Mouse (Mus musculus): ENCODE measurements around the gene 3100002H09Rik. TPM values are rescaled to one million over a fixed set of nuclear protein-coding genes. Genes with fewer than 3 reads are reported as not detected.

3100002H09Rik gene
- polyA plus RNA-seq, 1 experiment from 2014 or later: not detected

GRCm38 (mm10) chr4:124592241-124592640 lies 18.4 kb downstream of the 3100002H09Rik start:
- Histone ChIP-seq H3K4me1 (ENCODE audit: insufficient read depth, low read depth, low read length) (no peaks in the 10 kb centered on the region), H3K9ac (replicated peaks; ENCODE audit: low read depth) (no peak overlapping the region), H3K4me2 (replicated peaks; ENCODE audit: low read depth, low read length) (no peak overlapping the region), H3K27ac (ENCODE audit: low read length) (no peak overlapping the region), H3K27me3 (replicated peaks; ENCODE audit: insufficient read depth, low read length) (no peaks in the 10 kb centered on the region), H3K36me3 (ENCODE audit: insufficient read depth, low read length) (no peaks in the 10 kb centered on the region), H3K9me3 (ENCODE audit: low read length) (no peaks in the 10 kb centered on the region), H3K4me3 (ENCODE audit: low read depth, low read length) (no peak overlapping the region)
- ATAC-seq (no peak), DNase-seq (ENCODE audit: low spot score) (no peak)
- TF ChIP-seq CTCF (IDR thresholded peaks at IDR 0.05): no peak
- no peak for TF ChIP-seq EP300 (IDR thresholded peaks at IDR 0.05)
- WGBS: 83% methylated on average over 5 of the region's 5 CpGs

GRCm38 (mm10) chr4:124580695-124581094 lies 29.9 kb downstream of the 3100002H09Rik start:
- TF ChIP-seq EP300 (IDR thresholded peaks at IDR 0.05): no peak
- no peak for TF ChIP-seq CTCF (IDR thresholded peaks at IDR 0.05)
- Histone ChIP-seq H3K36me3 (ENCODE audit: insufficient read depth, low read length) (no peaks in the 10 kb centered on the region), H3K4me2 (replicated peaks; ENCODE audit: low read depth, low read length) (no peak overlapping the region), H3K27me3 (replicated peaks; ENCODE audit: insufficient read depth, low read length) (peaks cover 9% of the 10 kb centered on the region), H3K9ac (replicated peaks; ENCODE audit: low read depth) (no peak overlapping the region), H3K4me1 (ENCODE audit: insufficient read depth, low read depth, low read length) (no peaks in the 10 kb centered on the region), H3K27ac (ENCODE audit: low read length) (no peak overlapping the region), H3K9me3 (ENCODE audit: low read length) (no peaks in the 10 kb centered on the region), H3K4me3 (ENCODE audit: low read depth, low read length) (no peak overlapping the region)
- WGBS: 71% methylated on average over 7 of the region's 7 CpGs
- ATAC-seq (no peak), DNase-seq (ENCODE audit: low spot score) (no peak)

GRCm38 (mm10) chr4:124575955-124576445 lies 34.6 kb downstream of the 3100002H09Rik start:
- 9% methylated on average over 7 of the region's 7 CpGs for WGBS
- Histone ChIP-seq H3K4me3 (ENCODE audit: low read depth, low read length) (no peak overlapping the region), H3K27me3 (replicated peaks; ENCODE audit: insufficient read depth, low read length) (peaks cover 24% of the 10 kb centered on the region), H3K36me3 (ENCODE audit: insufficient read depth, low read length) (no peaks in the 10 kb centered on the region), H3K4me1 (ENCODE audit: insufficient read depth, low read depth, low read length) (no peaks in the 10 kb centered on the region), H3K9me3 (ENCODE audit: low read length) (no peaks in the 10 kb centered on the region), H3K9ac (replicated peaks; ENCODE audit: low read depth) (no peak overlapping the region), H3K27ac (ENCODE audit: low read length) (no peak overlapping the region), H3K4me2 (replicated peaks; ENCODE audit: low read depth, low read length) (peak overlapping the region; percentile 50; the same call in 1 of the 2 replicates)
- no peak for TF ChIP-seq CTCF (IDR thresholded peaks at IDR 0.05)
- TF ChIP-seq EP300 (IDR thresholded peaks at IDR 0.05): no peak
- DNase-seq (ENCODE audit: low spot score) (no peak), ATAC-seq (no peak)

DNA sequence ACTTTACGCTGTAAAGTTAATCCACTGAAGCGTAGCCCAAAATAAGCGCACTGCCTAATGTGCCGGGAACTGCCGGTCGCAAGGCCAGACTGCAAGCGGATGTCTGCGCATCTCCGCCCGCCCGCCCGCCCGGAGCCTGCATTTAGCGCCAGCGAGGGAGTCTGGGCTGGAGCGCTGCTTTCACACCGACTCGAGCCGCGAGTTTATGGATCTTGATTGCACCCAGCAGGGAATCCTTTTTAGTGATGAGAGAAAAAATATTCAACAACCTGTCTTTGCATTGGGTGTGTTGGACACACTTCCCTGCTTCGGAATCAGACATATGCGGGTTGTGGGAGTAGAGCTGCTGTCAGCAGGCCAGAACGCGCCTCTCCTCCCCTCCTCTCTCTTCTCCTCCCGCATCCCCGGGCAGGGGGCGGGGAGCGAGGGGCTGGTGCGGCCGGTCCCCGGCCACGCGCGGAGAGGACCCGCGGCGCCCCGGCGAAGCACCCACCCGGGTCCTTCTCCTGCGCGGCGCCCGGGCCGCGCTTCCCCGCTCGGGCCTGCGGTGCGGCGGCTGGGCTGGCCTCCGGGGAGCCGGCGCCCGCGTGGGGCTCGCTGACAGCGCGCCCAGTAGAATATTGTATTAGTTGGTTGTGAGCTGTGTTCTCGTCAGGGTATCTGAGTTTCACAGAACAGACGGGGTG lies 35.2 kb downstream of the 3100002H09Rik start:
- peak overlapping the region; percentile 50 for H3K4me2 ChIP-seq (replicated peaks; ENCODE audit: low read depth, low read length)
- no peaks in the 10 kb centered on the region for H3K9me3 ChIP-seq (ENCODE audit: low read length)
- no peak overlapping the region for H3K27ac ChIP-seq (ENCODE audit: low read length)
- DNase-seq (ENCODE audit: low spot score): no peak
- H3K4me3 ChIP-seq (ENCODE audit: low read depth, low read length): peak overlapping the region; percentile 20
- no peak for ATAC-seq
- TF ChIP-seq EP300 (IDR thresholded peaks at IDR 0.05) (no peak), CTCF (IDR thresholded peaks at IDR 0.05) (no peak)
- no peaks in the 10 kb centered on the region for H3K36me3 ChIP-seq (ENCODE audit: insufficient read depth, low read length)
- H3K27me3 ChIP-seq (replicated peaks; ENCODE audit: insufficient read depth, low read length): peaks cover 24% of the 10 kb centered on the region
- no peak overlapping the region for H3K9ac ChIP-seq (replicated peaks; ENCODE audit: low read depth)
- 3% methylated on average over 58 of the region's 61 CpGs for WGBS
- no peaks in the 10 kb centered on the region for H3K4me1 ChIP-seq (ENCODE audit: insufficient read depth, low read depth, low read length)

GRCm38 (mm10) chr4:124573586-124573985 lies 37.0 kb downstream of the 3100002H09Rik start:
- H3K4me3 ChIP-seq (ENCODE audit: low read depth, low read length): no peak overlapping the region
- ATAC-seq (no peak), DNase-seq (ENCODE audit: low spot score) (no peak)
- H3K9me3 ChIP-seq (ENCODE audit: low read length): no peaks in the 10 kb centered on the region
- H3K27ac ChIP-seq (ENCODE audit: low read length): no peak overlapping the region
- H3K9ac ChIP-seq (replicated peaks; ENCODE audit: low read depth): no peak overlapping the region
- peaks cover 24% of the 10 kb centered on the region for H3K27me3 ChIP-seq (replicated peaks; ENCODE audit: insufficient read depth, low read length)
- TF ChIP-seq EP300 (IDR thresholded peaks at IDR 0.05) (no peak), CTCF (IDR thresholded peaks at IDR 0.05) (no peak)
- H3K36me3 ChIP-seq (ENCODE audit: insufficient read depth, low read length): no peaks in the 10 kb centered on the region
- 37% methylated on average over 4 of the region's 4 CpGs for WGBS
- no peak overlapping the region for H3K4me2 ChIP-seq (replicated peaks; ENCODE audit: low read depth, low read length)
- H3K4me1 ChIP-seq (ENCODE audit: insufficient read depth, low read depth, low read length): no peaks in the 10 kb centered on the region

DNA sequence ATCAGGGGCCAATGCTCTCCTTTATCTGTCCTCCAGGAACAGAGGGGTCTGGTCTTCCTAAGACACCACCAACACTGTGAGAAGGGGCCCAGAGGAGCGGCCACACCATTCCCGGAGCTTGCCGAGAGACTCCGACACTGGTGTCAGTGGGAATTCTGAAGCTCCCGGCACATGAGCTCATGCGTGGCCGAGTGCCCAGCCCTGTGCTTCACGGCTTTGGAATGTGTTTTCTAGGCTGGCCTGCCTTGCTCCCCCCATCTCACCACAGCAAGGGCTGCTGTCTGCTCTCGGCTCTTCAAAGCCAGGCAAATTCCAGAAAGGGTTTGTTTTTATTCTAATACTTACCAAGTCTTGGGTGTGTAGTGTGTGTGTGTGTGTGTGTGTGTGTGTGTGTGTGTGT lies 39.6 kb downstream of the 3100002H09Rik start:
- no peak overlapping the region for H3K4me2 ChIP-seq (replicated peaks; ENCODE audit: low read depth, low read length)
- no peak overlapping the region for H3K4me3 ChIP-seq (ENCODE audit: low read depth, low read length)
- H3K4me1 ChIP-seq (ENCODE audit: insufficient read depth, low read depth, low read length): no peaks in the 10 kb centered on the region
- peak; percentile 81 for ATAC-seq
- TF ChIP-seq CTCF (IDR thresholded peaks at IDR 0.05): no peak
- TF ChIP-seq EP300 (IDR thresholded peaks at IDR 0.05): no peak
- H3K36me3 ChIP-seq (ENCODE audit: insufficient read depth, low read length): no peaks in the 10 kb centered on the region
- H3K27me3 ChIP-seq (replicated peaks; ENCODE audit: insufficient read depth, low read length): peaks cover 18% of the 10 kb centered on the region
- WGBS: 26% methylated on average over 9 of the region's 9 CpGs
- H3K27ac ChIP-seq (ENCODE audit: low read length): no peak overlapping the region
- H3K9ac ChIP-seq (replicated peaks; ENCODE audit: low read depth): no peak overlapping the region
- no peaks in the 10 kb centered on the region for H3K9me3 ChIP-seq (ENCODE audit: low read length)
- peak; percentile 38 for DNase-seq (ENCODE audit: low spot score)

All from lung, postnatal 0 days (tissue).